Mouse (Mus musculus): Measurements from ENCODE around the gene Chid1.

Gene Chid1

DNA sequence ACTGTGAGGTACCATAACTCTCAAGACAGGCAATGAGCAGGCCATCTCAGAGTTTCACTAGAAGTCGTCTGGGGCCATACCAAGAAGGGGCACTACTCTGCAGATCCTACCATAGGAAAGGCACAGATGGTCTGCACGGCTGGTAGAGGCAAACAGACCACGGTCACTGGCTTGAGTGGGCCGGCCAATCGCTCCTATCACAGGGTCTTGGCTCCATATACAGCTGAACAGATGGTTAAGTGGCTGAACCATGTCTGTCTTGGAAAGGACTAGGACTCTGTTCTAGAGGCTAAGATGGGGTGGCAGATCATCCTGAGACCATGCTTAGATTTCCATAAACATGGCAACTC is 37.1 kb downstream of the Chid1 start:
- DNase-seq (ENCODE audit: low spot score in 2 of 2) = no peak

- no peak for DNase-seq (ENCODE audit: low spot score in 2 of 2)
Measured at GRCm38 (mm10) chr7:141501820-141502555, 37.7 kb downstream of the Chid1 start.

- no peak for DNase-seq (ENCODE audit: low spot score in 2 of 2)
Measured at GRCm38 (mm10) chr7:141497600-141497999, 42.1 kb downstream of the Chid1 start.

GRCm38 (mm10) chr7:141495940-141496339 is 43.7 kb downstream of the Chid1 start:
- no peak for DNase-seq (ENCODE audit: low spot score in 2 of 2)

DNA sequence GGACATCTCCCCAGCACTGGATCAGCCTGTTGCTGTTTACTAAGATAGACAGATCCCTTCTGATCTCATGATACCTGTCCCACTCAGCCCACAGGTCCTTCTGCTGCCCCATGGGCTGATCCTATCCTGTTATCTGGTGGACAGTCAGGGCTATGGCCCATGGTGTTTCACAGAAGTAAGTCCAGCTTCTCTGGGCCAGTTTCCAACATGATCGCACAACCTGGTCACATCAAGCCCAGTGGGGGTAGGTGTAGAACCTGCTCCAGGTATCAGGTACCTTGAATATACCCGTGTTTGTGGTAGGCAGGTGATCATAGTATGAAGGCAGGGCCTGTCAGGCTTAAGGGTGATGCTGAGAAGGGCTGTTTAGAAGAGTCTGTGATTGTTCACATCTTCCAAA is 44.3 kb downstream of the Chid1 start:
- DNase-seq (ENCODE audit: low spot score in 2 of 2) = no peak

DNA sequence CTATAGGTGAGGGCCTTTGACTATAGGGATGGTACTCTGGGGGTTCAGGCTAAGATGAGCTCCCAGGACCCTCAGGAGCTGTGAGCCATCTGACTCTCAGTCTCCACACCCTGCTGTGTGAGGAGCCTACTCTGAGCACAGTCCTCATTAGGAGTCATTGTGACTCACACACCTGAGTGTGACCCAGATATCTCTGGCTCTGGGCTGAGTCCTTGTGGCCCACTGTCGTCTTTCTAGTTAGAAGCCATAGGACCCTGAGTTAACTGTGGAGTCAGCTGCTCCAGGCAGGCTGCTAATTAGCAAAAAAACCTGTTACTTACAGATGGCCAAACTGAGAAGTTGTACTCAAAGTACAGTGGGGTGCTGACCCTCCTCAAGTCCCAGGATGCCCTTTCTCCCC is 45.9 kb downstream of the Chid1 start:
- no peak for DNase-seq (ENCODE audit: low spot score in 2 of 2)

GRCm38 (mm10) chr7:141492738-141493137 is 46.9 kb downstream of the Chid1 start:
- DNase-seq (ENCODE audit: low spot score in 2 of 2) = no peak

GRCm38 (mm10) chr7:141491151-141491550 is 48.5 kb downstream of the Chid1 start:
- no peak for DNase-seq (ENCODE audit: low spot score in 2 of 2)

- no peak for DNase-seq (ENCODE audit: low spot score in 2 of 2)
Measured at GRCm38 (mm10) chr7:141487141-141487540, 52.5 kb downstream of the Chid1 start.

GRCm38 (mm10) chr7:141486239-141486638 is 53.4 kb downstream of the Chid1 start:
- no peak for DNase-seq (ENCODE audit: low spot score in 2 of 2)

DNA sequence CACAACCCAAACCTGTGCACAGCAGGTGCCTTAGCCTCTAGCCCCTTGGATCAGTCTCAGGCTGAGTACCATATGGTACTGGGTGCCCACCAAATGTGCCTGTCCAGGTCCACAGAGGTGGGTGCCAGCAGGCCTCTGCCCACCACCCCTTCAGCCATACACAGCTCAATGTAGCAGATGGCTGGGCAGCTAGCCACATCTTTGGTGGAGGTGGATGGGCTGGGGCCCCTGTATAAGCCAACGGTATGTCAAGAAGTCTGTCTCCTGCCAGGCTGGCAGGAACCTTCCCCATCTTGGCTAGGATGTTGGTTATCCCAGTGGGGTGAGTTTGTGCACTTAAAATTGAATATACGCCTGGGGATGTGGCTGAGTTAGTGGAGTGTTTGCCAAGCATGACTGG is 54.1 kb downstream of the Chid1 start:
- DNase-seq (ENCODE audit: low spot score in 2 of 2) = no peak

GRCm38 (mm10) chr7:141485186-141485585 is 54.5 kb downstream of the Chid1 start:
- no peak for DNase-seq (ENCODE audit: low spot score in 2 of 2)

DNA sequence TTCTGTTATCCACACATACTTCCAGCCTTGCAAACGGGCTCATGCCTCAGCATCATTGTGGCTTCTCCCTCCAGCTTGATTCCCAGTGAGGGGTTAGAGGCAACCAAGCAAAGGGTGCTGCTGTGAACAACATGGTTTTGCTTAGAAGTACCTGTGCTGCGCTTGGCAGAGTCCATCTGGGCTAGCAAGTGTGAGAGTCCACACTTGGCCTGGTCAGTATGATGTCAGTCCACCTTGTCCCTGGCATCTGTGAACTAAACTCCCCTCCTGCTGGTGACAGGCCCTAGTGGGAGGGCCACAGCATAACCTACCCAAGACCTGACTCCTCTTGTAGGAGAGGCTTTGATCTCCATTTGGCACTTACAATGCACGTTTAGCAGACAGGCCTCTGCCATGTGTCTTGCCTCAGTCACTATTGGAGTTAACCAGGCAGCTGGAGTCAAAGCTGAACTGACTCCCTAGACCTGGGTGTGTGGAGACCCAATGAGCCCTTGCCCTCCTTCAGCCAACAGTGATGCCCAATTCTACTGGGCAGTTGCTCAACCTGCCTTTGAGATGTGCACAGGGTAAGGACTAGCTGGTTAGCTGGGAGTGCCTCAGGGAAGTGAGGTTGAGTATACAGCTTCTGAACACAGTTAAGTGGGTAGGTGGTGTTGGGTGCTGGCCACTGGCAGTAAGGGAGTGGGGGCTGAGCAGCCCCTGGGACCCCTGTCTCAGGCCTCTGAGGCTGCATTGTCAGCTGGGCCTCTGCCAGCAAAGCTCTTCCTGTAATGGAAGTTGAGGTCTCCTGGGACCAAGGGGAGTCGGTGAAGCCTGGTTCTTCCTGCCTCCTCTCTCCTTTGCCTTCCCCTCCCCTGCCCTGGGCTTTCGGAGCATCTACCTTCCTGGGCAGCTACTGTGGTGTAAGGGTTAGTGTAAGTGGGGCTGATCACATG is 55.2 kb downstream of the Chid1 start:
- no peak for DNase-seq (ENCODE audit: low spot score in 2 of 2)

DNA sequence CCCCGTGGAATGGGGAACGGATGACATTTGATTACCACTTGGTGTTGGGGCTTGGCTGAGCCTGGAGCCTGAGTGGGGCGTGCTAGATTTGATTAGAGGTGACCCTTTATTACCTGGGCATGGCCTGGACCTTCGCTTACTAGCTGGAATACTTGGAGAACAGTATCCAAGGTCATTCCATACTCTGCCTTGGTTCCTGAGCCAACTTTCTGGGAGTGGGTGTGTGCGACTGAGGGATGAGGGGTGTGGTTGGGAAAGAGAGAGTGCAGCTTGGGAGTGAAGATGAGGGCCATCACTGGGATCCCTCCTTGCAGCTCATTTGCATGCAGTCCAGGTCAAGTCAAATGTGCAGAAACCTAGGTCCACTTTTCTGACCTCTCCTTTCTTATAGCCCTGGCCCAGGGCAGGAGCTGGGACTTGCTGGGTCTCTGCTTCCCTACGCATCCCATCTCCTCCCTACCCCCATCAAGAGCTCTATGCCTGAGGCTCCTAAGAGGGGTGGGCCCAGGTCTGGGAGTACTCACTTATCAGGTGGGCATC is 56.5 kb downstream of the Chid1 start:
- no peak for DNase-seq (ENCODE audit: low spot score in 2 of 2)

- DNase-seq (ENCODE audit: low spot score in 2 of 2) = no peak
Measured at GRCm38 (mm10) chr7:141482531-141483024, 57.1 kb downstream of the Chid1 start.

- no peak for DNase-seq (ENCODE audit: low spot score in 2 of 2)
Measured at GRCm38 (mm10) chr7:141481498-141482401, 57.9 kb downstream of the Chid1 start.

GRCm38 (mm10) chr7:141480842-141481497 is 58.7 kb downstream of the Chid1 start:
- no peak for DNase-seq (ENCODE audit: low spot score in 2 of 2)

- DNase-seq (ENCODE audit: low spot score in 2 of 2) = no peak
Measured at GRCm38 (mm10) chr7:141478270-141478748, 61.3 kb downstream of the Chid1 start.

DNA sequence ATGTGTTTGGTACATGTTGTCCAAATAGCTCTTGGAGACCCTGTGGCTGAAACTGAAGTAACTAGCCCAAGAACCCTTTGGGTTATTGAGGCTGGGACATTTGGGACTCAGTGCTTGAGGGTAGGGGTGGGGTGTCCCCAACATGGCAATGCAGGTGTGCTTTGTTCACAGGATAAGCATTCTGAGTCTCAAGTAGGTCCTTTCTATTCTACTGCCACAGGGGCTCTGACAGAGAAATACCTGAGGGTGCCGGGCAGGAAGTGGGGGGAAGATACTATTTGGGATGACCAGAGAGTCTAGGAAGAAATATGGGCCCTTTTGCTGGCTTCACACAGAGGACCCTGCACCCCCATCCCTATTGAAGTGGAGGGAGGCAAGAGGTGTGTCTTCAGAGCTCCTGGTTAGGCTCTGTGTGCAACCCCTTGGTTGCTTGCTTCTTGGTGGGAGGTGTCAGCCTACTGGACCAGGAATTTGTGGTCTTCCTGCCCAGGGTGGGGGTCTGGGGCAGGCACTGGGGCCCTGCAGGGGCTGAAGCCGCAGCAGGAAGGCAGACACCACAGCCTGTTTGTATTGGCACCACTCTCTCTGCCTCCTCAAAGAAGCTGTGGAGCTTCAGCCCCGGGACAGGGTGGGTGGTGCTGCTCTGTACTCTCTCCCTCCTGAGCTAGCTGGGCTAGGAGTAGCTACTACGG is 61.9 kb downstream of the Chid1 start:
- no peak for DNase-seq (ENCODE audit: low spot score in 2 of 2)

- no peak for DNase-seq (ENCODE audit: low spot score in 2 of 2)
Measured at GRCm38 (mm10) chr7:141476981-141477370, 62.7 kb downstream of the Chid1 start.
